Mouse (Mus musculus): ENCODE measurements around the gene Rcan3.

Gene Rcan3

GRCm38 (mm10) chr4:135411633-135412032 is 22.0 kb downstream of the Rcan3 start:
- peak; percentile 70 for DNase-seq

DNA sequence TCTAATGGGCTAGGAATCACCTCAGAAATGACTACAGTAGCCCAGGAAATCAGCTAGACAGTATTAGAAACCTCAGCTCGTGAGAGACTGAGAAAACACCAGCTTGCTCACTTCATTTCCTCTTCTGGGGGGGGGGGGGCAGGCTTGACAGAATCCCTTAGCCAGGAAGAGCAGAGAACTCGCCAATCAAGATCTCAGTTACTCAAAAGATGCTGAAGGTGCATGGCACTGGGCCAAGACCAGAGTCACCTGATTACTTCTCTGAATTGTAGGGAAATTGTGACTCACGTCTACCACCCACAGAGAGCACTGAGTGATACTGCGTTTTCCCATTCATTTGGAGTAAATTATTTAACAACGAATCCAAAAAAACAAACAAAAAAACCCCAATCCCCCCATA is 27.5 kb downstream of the Rcan3 start:
- peak; percentile 37 for DNase-seq

GRCm38 (mm10) chr4:135404916-135405315 is 28.7 kb downstream of the Rcan3 start:
- DNase-seq = no peak

- no peak for DNase-seq
These were observed 29.6 kb downstream of the Rcan3 start for GRCm38 (mm10) chr4:135404048-135404447.

- no peak for DNase-seq
These were observed 31.8 kb downstream of the Rcan3 start for GRCm38 (mm10) chr4:135401881-135402280.

GRCm38 (mm10) chr4:135397991-135398390 is 35.7 kb downstream of the Rcan3 start, which contains the start of gene Ncmap:
Gene Ncmap (minus strand): TSS chr4:135398227.
- DNase-seq = no peak

- no peak for DNase-seq
These were observed 36.1 kb downstream of the Rcan3 start for GRCm38 (mm10) chr4:135397551-135397950.

- DNase-seq = no peak
These were observed 37.4 kb downstream of the Rcan3 start for GRCm38 (mm10) chr4:135396303-135396702.

DNA sequence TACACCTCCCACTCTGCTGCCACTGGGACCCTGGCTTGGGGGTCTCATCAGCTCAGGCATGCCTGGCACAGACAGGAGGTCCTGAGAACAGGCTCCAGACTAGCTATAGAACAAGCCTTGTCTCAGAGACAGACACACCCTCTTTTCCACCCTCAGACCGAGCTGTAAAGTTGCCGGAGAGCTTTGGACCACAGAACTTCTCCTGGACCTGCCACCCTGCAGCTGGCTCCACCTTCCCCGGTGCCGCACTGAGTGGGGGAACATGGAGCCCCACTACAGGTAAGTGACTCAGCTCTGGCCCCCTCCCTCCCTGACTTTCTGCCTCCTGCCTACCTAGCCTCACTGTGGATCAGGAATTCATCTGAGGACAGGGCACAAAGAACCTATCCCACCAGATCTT is 38.3 kb downstream of the Rcan3 start:
- DNase-seq = no peak

- no peak for DNase-seq
These were observed 39.0 kb downstream of the Rcan3 start for GRCm38 (mm10) chr4:135394666-135395065.

DNA sequence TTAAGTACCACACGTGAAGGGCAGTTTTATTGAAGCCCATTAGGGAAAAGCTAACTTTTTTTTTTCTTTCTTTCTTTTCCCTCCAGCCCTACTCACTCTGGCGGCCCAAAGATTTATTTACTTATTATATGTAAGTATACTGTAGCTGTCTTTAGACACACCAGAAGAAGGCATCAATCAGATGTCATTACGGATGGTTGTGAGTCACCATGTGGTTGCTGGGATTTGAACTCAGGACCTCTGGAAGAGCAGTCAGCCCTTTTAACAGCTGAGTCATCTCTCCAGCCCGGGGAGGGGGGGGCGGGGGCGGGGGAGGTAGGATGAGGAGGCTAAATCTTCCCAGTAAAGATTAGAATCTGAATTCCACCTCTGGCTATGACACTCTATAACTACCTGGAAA is 40.3 kb downstream of the Rcan3 start:
- no peak for DNase-seq

GRCm38 (mm10) chr4:135392801-135393200 is 40.9 kb downstream of the Rcan3 start:
- no peak for DNase-seq

DNA sequence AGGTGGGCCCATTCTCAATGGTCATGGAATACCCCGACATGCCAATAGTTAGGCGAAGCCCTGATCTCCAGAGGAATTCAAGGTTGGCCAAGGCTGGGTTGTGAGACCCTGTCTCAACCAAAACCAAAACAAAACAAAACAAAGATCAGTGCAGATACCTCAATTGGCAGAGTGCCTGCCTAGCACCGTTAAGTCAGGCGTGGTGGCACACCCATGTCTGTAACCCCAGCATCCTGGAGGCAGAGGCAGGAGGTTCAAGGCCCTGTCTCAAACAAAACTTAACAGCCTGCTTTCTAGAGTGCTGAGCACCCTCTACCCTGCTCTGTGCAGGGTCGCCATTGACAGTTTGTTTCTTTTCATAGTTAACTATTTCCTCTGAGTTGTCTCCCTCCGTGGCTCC is 42.6 kb downstream of the Rcan3 start:
- no peak for DNase-seq

GRCm38 (mm10) chr4:135385614-135386013 is 48.0 kb downstream of the Rcan3 start:
- DNase-seq = no peak

DNA sequence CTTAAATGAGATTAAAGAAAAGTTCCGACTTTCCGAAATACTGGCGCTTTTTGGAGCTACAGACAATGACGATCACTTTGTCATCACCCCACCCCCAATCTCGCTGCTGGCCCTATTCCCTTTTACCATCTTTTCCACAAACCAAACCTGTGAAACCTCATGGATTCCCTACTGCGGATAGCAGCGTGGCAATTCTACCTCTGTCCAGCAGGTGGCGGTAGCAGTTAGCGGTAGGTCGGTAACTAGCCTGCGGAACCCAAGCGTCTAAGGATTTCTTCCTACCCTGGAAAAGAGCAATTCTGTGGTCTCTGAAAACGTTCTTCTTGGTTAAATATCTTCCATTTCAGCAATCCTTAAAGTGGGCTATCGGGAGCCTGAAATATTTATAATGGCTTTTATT is 51.3 kb downstream of the Rcan3 start:
- peak; percentile 66 for DNase-seq

GRCm38 (mm10) chr4:135381355-135381754 is 52.3 kb downstream of the Rcan3 start:
- no peak for DNase-seq

- DNase-seq = no peak
These were observed 56.4 kb downstream of the Rcan3 start for GRCm38 (mm10) chr4:135377241-135377640.

- DNase-seq = no peak
These were observed 58.2 kb downstream of the Rcan3 start for GRCm38 (mm10) chr4:135375444-135375843.

GRCm38 (mm10) chr4:135373299-135373698 is 60.4 kb downstream of the Rcan3 start:
- no peak for DNase-seq

- DNase-seq = no peak
These were observed 63.3 kb downstream of the Rcan3 start for GRCm38 (mm10) chr4:135370372-135370771.

GRCm38 (mm10) chr4:135362828-135363227 is 70.8 kb downstream of the Rcan3 start:
- DNase-seq = no peak
